Mouse (Mus musculus): ENCODE measurements at regions not wholly inside any gene's neighbourhood (a gene's known extent, or its start where the extent isn't known, plus 50 kb on each side); places are given as distances from the start of the nearest gene placed in this dataset.

- Histone ChIP-seq H3K9me3 (ENCODE audit: low read length) (no peaks in the 10 kb centered on the region), H3K27ac (ENCODE audit: low read depth) (no peak overlapping the region), H3K9ac (replicated peaks) (no peak overlapping the region), H3K4me1 (ENCODE audit: insufficient read depth) (no peaks in the 10 kb centered on the region), H3K4me3 (ENCODE audit: low read depth, low read length) (no peak overlapping the region), H3K36me3 (replicated peaks; ENCODE audit: insufficient read depth, low read length) (no peaks in the 10 kb centered on the region), H3K27me3 (ENCODE audit: insufficient read depth, low read length) (no peaks in the 10 kb centered on the region), H3K4me2 (ENCODE audit: low read depth, low read length) (no peak overlapping the region)
- WGBS (ENCODE audit: insufficient replicate concordance): 60% methylated on average over 9 of the region's 9 CpGs
- TF ChIP-seq CTCF (IDR thresholded peaks at IDR 0.05; ENCODE audit: low read depth) (no peak), EP300 (IDR thresholded peaks at IDR 0.05; ENCODE audit: low read depth) (no peak)
- ATAC-seq (no peak), DNase-seq (no peak)
Measured at GRCm38 (mm10) chr8:24352322-24352721, 373.3 kb downstream of the Adam3 start.

DNA sequence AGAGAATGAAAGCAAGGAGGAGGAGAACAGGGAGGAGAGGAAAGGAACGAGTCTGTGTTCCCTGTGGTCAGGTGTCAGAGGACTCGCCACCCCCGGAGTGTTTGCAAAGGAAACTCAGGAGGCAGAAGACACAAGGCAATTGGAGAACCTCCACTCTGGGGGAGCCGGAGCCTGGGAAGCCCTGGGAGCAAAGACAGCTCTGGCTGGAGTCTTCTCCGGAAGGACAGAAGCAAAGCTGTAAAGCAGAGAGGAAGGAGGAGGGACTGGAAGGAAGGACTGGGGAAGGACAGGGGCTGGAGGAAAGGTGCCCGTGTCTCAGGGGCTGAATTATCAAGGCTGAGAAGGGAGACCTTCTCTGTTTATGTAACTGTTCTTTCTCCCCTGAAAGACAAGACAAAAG, 373.9 kb downstream of the Adam3 start:
- no peak overlapping the region for H3K4me3 ChIP-seq (ENCODE audit: low read depth, low read length)
- H3K4me2 ChIP-seq (ENCODE audit: low read depth, low read length): peak overlapping the region; percentile 32; the same call in 1 of the 2 replicates

GRCm38 (mm10) chr8:24346390-24347113, 379.1 kb downstream of the Adam3 start:
- no peak for TF ChIP-seq EP300 (IDR thresholded peaks at IDR 0.05; ENCODE audit: low read depth)
- no peak for TF ChIP-seq CTCF (IDR thresholded peaks at IDR 0.05; ENCODE audit: low read depth)
- Histone ChIP-seq H3K9ac (replicated peaks) (no peak overlapping the region), H3K36me3 (replicated peaks; ENCODE audit: insufficient read depth, low read length) (no peaks in the 10 kb centered on the region), H3K27ac (ENCODE audit: low read depth) (no peak overlapping the region), H3K27me3 (ENCODE audit: insufficient read depth, low read length) (no peaks in the 10 kb centered on the region), H3K4me1 (ENCODE audit: insufficient read depth) (no peaks in the 10 kb centered on the region), H3K9me3 (ENCODE audit: low read length) (no peaks in the 10 kb centered on the region), H3K4me2 (ENCODE audit: low read depth, low read length) (no peak overlapping the region), H3K4me3 (ENCODE audit: low read depth, low read length) (no peak overlapping the region)
- DNase-seq (no peak), ATAC-seq (no peak)
- 63% methylated on average over 6 of the region's 6 CpGs for WGBS (ENCODE audit: insufficient replicate concordance)

More for the DNA sequence above, 373.9 kb downstream of the Adam3 start:
- Histone ChIP-seq H3K4me1 (ENCODE audit: insufficient read depth) (no peaks in the 10 kb centered on the region), H3K9me3 (ENCODE audit: low read length) (no peaks in the 10 kb centered on the region), H3K27ac (ENCODE audit: low read depth) (no peak overlapping the region), H3K9ac (replicated peaks) (no peak overlapping the region), H3K27me3 (ENCODE audit: insufficient read depth, low read length) (no peaks in the 10 kb centered on the region), H3K36me3 (replicated peaks; ENCODE audit: insufficient read depth, low read length) (no peaks in the 10 kb centered on the region)
- DNase-seq (no peak), ATAC-seq (no peak)
- TF ChIP-seq EP300 (IDR thresholded peaks at IDR 0.05; ENCODE audit: low read depth) (no peak), CTCF (IDR thresholded peaks at IDR 0.05; ENCODE audit: low read depth) (no peak)
- WGBS (ENCODE audit: insufficient replicate concordance): 14% methylated on average over 6 of the region's 6 CpGs

DNA sequence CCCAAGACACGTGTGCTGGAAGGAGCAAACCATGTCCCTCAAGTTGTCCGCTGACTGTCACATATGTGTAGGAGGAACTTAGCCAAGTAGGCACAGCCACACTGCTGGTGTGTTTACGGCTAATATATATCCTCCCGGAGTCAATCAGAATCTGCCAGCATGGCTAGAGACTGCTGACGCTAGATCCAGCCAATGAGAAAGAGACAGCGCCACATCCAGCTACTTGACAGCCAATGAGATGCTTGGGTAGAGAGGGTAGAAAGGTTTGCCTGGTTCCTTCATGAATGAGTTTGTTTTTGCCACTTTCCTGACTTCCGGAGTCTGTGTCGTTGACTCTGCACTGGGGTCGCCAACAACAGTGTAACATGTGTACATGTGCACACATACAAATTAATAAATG, 387.0 kb downstream of the Adam3 start:
- Histone ChIP-seq H3K4me1 (ENCODE audit: insufficient read depth) (no peaks in the 10 kb centered on the region), H3K27me3 (ENCODE audit: insufficient read depth, low read length) (no peaks in the 10 kb centered on the region), H3K9me3 (ENCODE audit: low read length) (no peaks in the 10 kb centered on the region), H3K27ac (ENCODE audit: low read depth) (no peak overlapping the region), H3K4me3 (ENCODE audit: low read depth, low read length) (no peak overlapping the region), H3K9ac (replicated peaks) (no peak overlapping the region), H3K36me3 (replicated peaks; ENCODE audit: insufficient read depth, low read length) (no peaks in the 10 kb centered on the region), H3K4me2 (ENCODE audit: low read depth, low read length) (no peak overlapping the region)
- no peak for TF ChIP-seq EP300 (IDR thresholded peaks at IDR 0.05; ENCODE audit: low read depth)
- TF ChIP-seq CTCF (IDR thresholded peaks at IDR 0.05; ENCODE audit: low read depth): no peak
- no peak for DNase-seq
- WGBS (ENCODE audit: insufficient replicate concordance): 85% methylated on average over 9 of the region's 9 CpGs
- no peak for ATAC-seq

DNA sequence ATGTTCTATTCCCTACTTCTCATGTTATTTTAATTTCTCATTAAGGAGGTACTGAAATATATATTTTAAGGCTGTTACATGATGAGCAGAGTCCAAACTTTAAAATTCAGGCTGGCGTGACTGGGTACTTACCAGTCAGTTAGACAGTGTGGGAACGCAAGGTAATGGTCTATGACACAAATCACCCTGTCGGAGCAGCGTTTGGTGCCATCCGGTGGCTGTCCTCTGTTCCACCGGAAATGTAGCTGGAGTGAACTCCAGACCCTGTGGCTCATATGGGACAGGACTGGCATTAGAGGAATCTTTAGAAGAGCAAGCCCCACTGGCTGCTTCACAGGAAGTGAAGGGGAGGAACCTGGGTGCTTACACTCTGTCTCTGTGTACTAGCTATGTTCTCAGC, 388.0 kb downstream of the Adam3 start:
- H3K9ac ChIP-seq (replicated peaks): no peak overlapping the region
- no peaks in the 10 kb centered on the region for H3K27me3 ChIP-seq (ENCODE audit: insufficient read depth, low read length)
- no peaks in the 10 kb centered on the region for H3K4me1 ChIP-seq (ENCODE audit: insufficient read depth)
- H3K36me3 ChIP-seq (replicated peaks; ENCODE audit: insufficient read depth, low read length): no peaks in the 10 kb centered on the region
- no peak for TF ChIP-seq EP300 (IDR thresholded peaks at IDR 0.05; ENCODE audit: low read depth)
- TF ChIP-seq CTCF (IDR thresholded peaks at IDR 0.05; ENCODE audit: low read depth): 0 out of 2 replicates have a peak, but pooled peaks have one; percentile 16
- H3K4me2 ChIP-seq (ENCODE audit: low read depth, low read length): no peak overlapping the region
- WGBS (ENCODE audit: insufficient replicate concordance): 47% methylated on average over 6 of the region's 6 CpGs
- H3K4me3 ChIP-seq (ENCODE audit: low read depth, low read length): no peak overlapping the region
- DNase-seq (no peak), ATAC-seq (no peak)
- no peaks in the 10 kb centered on the region for H3K9me3 ChIP-seq (ENCODE audit: low read length)
- H3K27ac ChIP-seq (ENCODE audit: low read depth): no peak overlapping the region

- Histone ChIP-seq H3K4me1 (ENCODE audit: insufficient read depth) (no peaks in the 10 kb centered on the region), H3K9ac (replicated peaks) (no peak overlapping the region), H3K36me3 (replicated peaks; ENCODE audit: insufficient read depth, low read length) (no peaks in the 10 kb centered on the region), H3K9me3 (ENCODE audit: low read length) (no peaks in the 10 kb centered on the region), H3K4me2 (ENCODE audit: low read depth, low read length) (no peak overlapping the region), H3K27ac (ENCODE audit: low read depth) (no peak overlapping the region), H3K4me3 (ENCODE audit: low read depth, low read length) (no peak overlapping the region), H3K27me3 (ENCODE audit: insufficient read depth, low read length) (no peaks in the 10 kb centered on the region)
- ATAC-seq (no peak), DNase-seq (no peak)
- WGBS (ENCODE audit: insufficient replicate concordance): 53% methylated on average over 5 of the region's 5 CpGs
- TF ChIP-seq CTCF (IDR thresholded peaks at IDR 0.05; ENCODE audit: low read depth) (no peak), EP300 (IDR thresholded peaks at IDR 0.05; ENCODE audit: low read depth) (no peak)
Measured at GRCm38 (mm10) chr8:24335709-24336108, 389.9 kb downstream of the Adam3 start.

All from liver, postnatal 0 days (tissue).